Mouse (Mus musculus): ENCODE data around the gene Prkra. TPM values are rescaled to one million over a fixed set of nuclear protein-coding genes. Genes with fewer than 3 reads are reported as not detected.

Gene Prkra
- total and polyA plus RNA-seq, 3 experiments = 18.8 to 21.5 TPM; not detected in 1

GRCm38 (mm10) chr2:76675451-76675850 is 27.6 kb upstream of the Prkra start:
- H3K4me3 ChIP-seq (ENCODE audit: control insufficient read depth in 1 of 2, insufficient read depth in 1 of 2, low read depth in 2 of 2, low read length in 2 of 2) = peak overlapping the region; percentile 83 to 91
- H3K9me3 ChIP-seq (replicated peaks; ENCODE audit: insufficient read depth, low read length) = no peaks in the 10 kb centered on the region
- H3K9ac ChIP-seq (ENCODE audit: control insufficient read depth, low read depth, low read length, poor library complexity, severe bottlenecking) = peak overlapping the region; percentile 79
- peaks cover 4 to 16% of the 10 kb centered on the region in 2 experiments; a peak in 3 of 4 replicates for H3K4me1 ChIP-seq (ENCODE audit: control insufficient read depth in 1 of 2, insufficient read depth in 2 of 2, low read length in 2 of 2)
- peaks cover 5 to 29% of the 10 kb centered on the region in 2 experiments; a peak in 3 of 4 replicates for H3K36me3 ChIP-seq (ENCODE audit: control insufficient read depth in 1 of 2, insufficient read depth in 2 of 2, low read length in 2 of 2)
- H3K27me3 ChIP-seq (ENCODE audit: control insufficient read depth in 1 of 2, insufficient read depth in 2 of 2, low read length in 2 of 2) = no peaks in the 10 kb centered on the region
- H3K79me2 ChIP-seq (ENCODE audit: control insufficient read depth, insufficient read depth, low read length, poor library complexity) = peaks cover 38% of the 10 kb centered on the region
- no peak for DNase-seq (ENCODE audit: low read depth, low spot score)
- no peak for TF ChIP-seq ETS1 (IDR thresholded peaks at IDR 0.05; ENCODE audit: low read depth, low read length)
- no peak for TF ChIP-seq ZC3H11A (IDR thresholded peaks at IDR 0.05; ENCODE audit: low read depth, low read length)
- TF ChIP-seq RAD21 (IDR thresholded peaks at IDR 0.05; ENCODE audit: low read depth, low read length) = no peak
- TF ChIP-seq SIN3A (IDR thresholded peaks at IDR 0.05; ENCODE audit: low read length) = no peak
- TF ChIP-seq CHD2 (IDR thresholded peaks at IDR 0.05; ENCODE audit: low read length) = no peak
- no peak for TF ChIP-seq GABPA (IDR thresholded peaks at IDR 0.05; ENCODE audit: low read depth, low read length)
- TF ChIP-seq POLR2AphosphoS2 (IDR thresholded peaks at IDR 0.05; ENCODE audit: low read length) = no peak
- TF ChIP-seq POLR2AphosphoS5 (IDR thresholded peaks at IDR 0.05; ENCODE audit: borderline replicate concordance, low read depth, low read length) = no peak
- TF ChIP-seq ZMIZ1 (IDR thresholded peaks at IDR 0.05; ENCODE audit: low read depth, low read length) = no peak
- no peak for TF ChIP-seq BHLHE40 (IDR thresholded peaks at IDR 0.05; ENCODE audit: borderline replicate concordance, low read depth, low read length)
- TF ChIP-seq TCF12 (IDR thresholded peaks at IDR 0.05; ENCODE audit: low read depth, low read length) = no peak
- TF ChIP-seq JUND (IDR thresholded peaks at IDR 0.05; ENCODE audit: low read depth, low read length) = no peak
- no peak for TF ChIP-seq NELFE (IDR thresholded peaks at IDR 0.05; ENCODE audit: low read depth, low read length)
- no peak for TF ChIP-seq TAL1 (IDR thresholded peaks at IDR 0.05; ENCODE audit: low read length)
- no peak for TF ChIP-seq ELF1 (IDR thresholded peaks at IDR 0.05; ENCODE audit: low read depth, low read length)
- no peak overlapping the region; the same call in 1 of the 2 replicates for H3K27ac ChIP-seq (ENCODE audit: control insufficient read depth, low read depth, low read length)

- H3K27me3 ChIP-seq (ENCODE audit: control insufficient read depth in 1 of 2, insufficient read depth in 2 of 2, low read length in 2 of 2) = no peaks in the 10 kb centered on the region
- no peaks in the 10 kb centered on the region for H3K9me3 ChIP-seq (replicated peaks; ENCODE audit: insufficient read depth, low read length)
- H3K79me2 ChIP-seq (ENCODE audit: control insufficient read depth, insufficient read depth, low read length, poor library complexity) = peaks cover 38% of the 10 kb centered on the region
- H3K27ac ChIP-seq (ENCODE audit: control insufficient read depth, low read depth, low read length) = peak within 1 kb of the TSS; percentile 50
- H3K36me3 ChIP-seq (ENCODE audit: control insufficient read depth in 1 of 2, insufficient read depth in 2 of 2, low read length in 2 of 2) = peaks cover under 1 to 29% of the 10 kb centered on the region in 2 experiments; a peak in 3 of 4 replicates
- peak; percentile 78 for DNase-seq (ENCODE audit: low read depth, low spot score)
- H3K4me1 ChIP-seq (ENCODE audit: control insufficient read depth in 1 of 2, insufficient read depth in 2 of 2, low read length in 2 of 2) = peaks cover 4 to 16% of the 10 kb centered on the region in 2 experiments; a peak in 3 of 4 replicates
- H3K4me3 ChIP-seq (ENCODE audit: control insufficient read depth in 1 of 2, insufficient read depth in 1 of 2, low read depth in 2 of 2, low read length in 2 of 2) = peak within 1 kb of the TSS; percentile 83 to 94
- peak within 1 kb of the TSS; percentile 79 for H3K9ac ChIP-seq (ENCODE audit: control insufficient read depth, low read depth, low read length, poor library complexity, severe bottlenecking)
- TF ChIP-seq HCFC1 (IDR thresholded peaks at IDR 0.05; ENCODE audit: low read depth, low read length) (peak; percentile 79), MEF2A (IDR thresholded peaks at IDR 0.05; ENCODE audit: extremely low read depth, insufficient replicate concordance, low read depth, low read length, poor library complexity, severe bottlenecking) (no peak), RCOR1 (IDR thresholded peaks at IDR 0.05; ENCODE audit: low read depth, low read length) (no peak), UBTF (IDR thresholded peaks at IDR 0.05; ENCODE audit: borderline replicate concordance, insufficient read depth, low read depth, low read length) (0 out of 2 replicates have a peak, but pooled peaks have one; percentile 58), JUND (IDR thresholded peaks at IDR 0.05; ENCODE audit: low read depth, low read length) (no peak), NELFE (IDR thresholded peaks at IDR 0.05; ENCODE audit: low read depth, low read length) (peak; percentile 78; the same call in 1 of the 2 replicates), MAX (IDR thresholded peaks at IDR 0.05; ENCODE audit: low read length) (peak; percentile 60), MYB (IDR thresholded peaks at IDR 0.05; ENCODE audit: low read depth, low read length) (no peak), NRF1 (IDR thresholded peaks at IDR 0.05; ENCODE audit: insufficient read depth, low read depth, low read length, poor library complexity, severe bottlenecking) (peak; percentile 29; the same call in 1 of the 2 replicates), KAT2A (conservative IDR thresholded peaks at IDR 0.05; ENCODE audit: low read depth, low read length) (no peak; the same call in 1 of the 2 replicates), RAD21 (IDR thresholded peaks at IDR 0.05; ENCODE audit: low read depth, low read length) (no peak), MAZ (IDR thresholded peaks at IDR 0.05; ENCODE audit: low read depth, low read length) (0 out of 2 replicates have a peak, but pooled peaks have one; percentile 29), BHLHE40 (IDR thresholded peaks at IDR 0.05; ENCODE audit: borderline replicate concordance, low read depth, low read length) (no peak), E2F4 (IDR thresholded peaks at IDR 0.05; ENCODE audit: borderline replicate concordance, low read depth, low read length) (no peak), SIN3A (IDR thresholded peaks at IDR 0.05; ENCODE audit: low read length) (peak; percentile 55), POLR2AphosphoS2 (IDR thresholded peaks at IDR 0.05; ENCODE audit: low read length) (peak; percentile 60; the same call in 1 of the 2 replicates), ZNF384 (IDR thresholded peaks at IDR 0.05; ENCODE audit: low read depth, low read length) (no peak), MXI1 (IDR thresholded peaks at IDR 0.05; ENCODE audit: low read depth, low read length) (peak; percentile 83), ELF1 (IDR thresholded peaks at IDR 0.05; ENCODE audit: low read depth, low read length) (peak; percentile 74), POLR2A (IDR thresholded peaks at IDR 0.05; ENCODE audit: control insufficient read depth in 1 of 2, insufficient read depth in 1 of 2, low read depth in 1 of 2, low read length in 2 of 2, poor library complexity in 1 of 2) (peak; percentile 75 to 77), TCF12 (IDR thresholded peaks at IDR 0.05; ENCODE audit: low read depth, low read length) (0 out of 2 replicates have a peak, but pooled peaks have one; percentile 15)
Measured at GRCm38 (mm10) chr2:76674725-76675427, 27.1 kb upstream of the Prkra start, which contains the start of gene Plekha3. Plekha3 (plus strand) TSS chr2:76675281.
